Comparison of ENCODE assay signal across 9 mouse cellular contexts in the genomic region with DNA sequence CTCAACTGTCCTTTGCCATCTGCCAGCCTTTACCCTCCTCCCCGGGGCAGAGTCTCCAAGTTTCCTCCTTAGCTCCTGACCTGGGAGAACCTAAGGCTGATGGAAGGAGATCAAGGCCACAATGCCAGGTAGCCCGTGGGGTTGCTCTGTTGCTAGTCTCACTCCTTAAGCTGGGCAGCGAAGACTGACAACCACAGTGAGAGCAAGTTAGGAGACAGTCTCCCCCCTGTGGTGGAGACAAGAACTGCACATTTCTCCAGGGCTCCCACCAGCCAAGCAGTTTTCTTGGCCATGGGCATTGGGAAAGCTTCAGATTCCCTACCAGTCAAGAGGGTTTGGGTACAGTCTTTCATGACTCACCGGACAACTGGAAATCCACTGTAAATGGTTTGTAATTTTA. TPM values are rescaled to one million over a fixed set of nuclear protein-coding genes. Genes with fewer than 3 reads are reported as not detected.
DNase-seq lines count a peak whose midpoint lies in the region; ATAC-seq lines count a peak whose summit lies in the region.
"Had no signal": no experiment of that assay in that cellular context is flagged by ENCODE, and none has a peak within 500 bp of the region (broad histone marks: within the 10 kb centered on the region; RNA-seq: fewer than 3 reads in every experiment).

No protein-coding gene starts in this region.

- WGBS in forebrain, embryonic 10.5 days: 37% methylated on average over 4 of the region's 4 CpGs
- 37% methylated on average over 4 of the region's 4 CpGs for WGBS in forebrain, embryonic 12.5 days

- H3K4me2 ChIP-seq in forebrain, embryonic 12.5 days: no peak overlapping the region

- H3K27me3 ChIP-seq in forebrain, embryonic 10.5 days (ENCODE audit: poor library complexity, severe bottlenecking): no peaks in the 10 kb centered on the region
- no peaks in the 10 kb centered on the region for H3K27me3 ChIP-seq in forebrain, embryonic 12.5 days

- H3K27ac ChIP-seq in forebrain, embryonic 10.5 days: no peak overlapping the region
- no peak overlapping the region for H3K27ac ChIP-seq in forebrain, embryonic 12.5 days

- ATAC-seq in forebrain, embryonic 12.5 days (ENCODE audit: low FRiP score): no peak
- peak; percentile 94 for ATAC-seq in megakaryocyte, adult 5-6 weeks (ENCODE audit: poor library complexity, severe bottlenecking)

- no peaks in the 10 kb centered on the region for H3K36me3 ChIP-seq in forebrain, embryonic 10.5 days (replicated peaks)
- H3K36me3 ChIP-seq in forebrain, embryonic 12.5 days (replicated peaks): no peaks in the 10 kb centered on the region

- H3K9me3 ChIP-seq in forebrain, embryonic 10.5 days: no peaks in the 10 kb centered on the region
- no peaks in the 10 kb centered on the region for H3K9me3 ChIP-seq in forebrain, embryonic 12.5 days
- H3K9me3 ChIP-seq: megakaryocyte, embryonic 14.5 days had no signal

- no peaks in the 10 kb centered on the region for H3K4me1 ChIP-seq in forebrain, embryonic 10.5 days
- no peaks in the 10 kb centered on the region for H3K4me1 ChIP-seq in forebrain, embryonic 12.5 days

- H3K9ac ChIP-seq in forebrain, embryonic 12.5 days: no peak overlapping the region

- no peak overlapping the region for H3K4me3 ChIP-seq in forebrain, embryonic 10.5 days
- no peak overlapping the region for H3K4me3 ChIP-seq in forebrain, embryonic 12.5 days (replicated peaks)
- H3K4me3 ChIP-seq: megakaryocyte, embryonic 14.5 days had no signal

- DNase-seq in forebrain, embryonic 10.5 days (ENCODE audit: extremely low spot score, low spot score): peak; percentile 62
- peak; percentile 75 for DNase-seq in R1 (ENCODE audit: low read depth, low spot score)
- DNase-seq in cerebellum, postnatal 36 days: peak; percentile 72 to 76
- peak; percentile 47 to 63 for DNase-seq in gastrocnemius, postnatal 4 days (ENCODE audit: low spot score in 2 of 2)
- DNase-seq in layer of hippocampus, postnatal 25 days (ENCODE audit: extremely low spot score in 1 of 2, low spot score in 1 of 2): peak; percentile 63 to 84
- peak; percentile 26 to 70 for DNase-seq in spleen, adult 18-20 months

RNA-seq across cellular contexts. Expression of gene Stra8, which starts 7.2 kb away (rescaled TPM):
- polyA plus RNA-seq in forebrain, embryonic 10.5 days (2016; fragmentation: Nextera tagmentation; extraction: Ambion mirVana): not detected in 2 replicates
- polyA plus RNA-seq in forebrain, embryonic 12.5 days (2016; fragmentation: Nextera tagmentation; extraction: Ambion mirVana): not detected in 2 replicates
- total RNA-seq in gastrocnemius, postnatal 4 days (2021): not detected
- not detected for total RNA-seq in layer of hippocampus, postnatal 25 days (2021)
- not detected in 2 replicates for total RNA-seq in megakaryocyte, adult 5-6 weeks (2015)
- not detected in 2 replicates for total RNA-seq in megakaryocyte, adult 5-6 weeks (2017)

RNA-seq across cellular contexts. Expression of gene Wdr91, which starts 16.5 kb away (rescaled TPM):
- polyA plus RNA-seq in forebrain, embryonic 10.5 days (2016; fragmentation: Nextera tagmentation; extraction: Ambion mirVana): 12.0 TPM in 2 replicates
- polyA plus RNA-seq in forebrain, embryonic 12.5 days (2016; fragmentation: Nextera tagmentation; extraction: Ambion mirVana): 11.0 and 12.3 TPM in 2 replicates
- 10 to 100 TPM; 17.5 to 18.7 TPM for total RNA-seq in gastrocnemius, postnatal 4 days (2021)
- total RNA-seq in layer of hippocampus, postnatal 25 days (2021): 10 to 100 TPM; 38.7 to 41.3 TPM
- total RNA-seq in megakaryocyte, adult 5-6 weeks (2015): 4.2 and 7.6 TPM in 2 replicates
- 19.6 and 27.5 TPM in 2 replicates for total RNA-seq in megakaryocyte, adult 5-6 weeks (2017)

RNA-seq across cellular contexts. Expression of gene Cyren, which starts 49.3 kb away (rescaled TPM):
- 17.5 and 18.7 TPM in 2 replicates for polyA plus RNA-seq in forebrain, embryonic 10.5 days (2016; fragmentation: Nextera tagmentation; extraction: Ambion mirVana)
- 16.4 and 16.8 TPM in 2 replicates for polyA plus RNA-seq in forebrain, embryonic 12.5 days (2016; fragmentation: Nextera tagmentation; extraction: Ambion mirVana)
- 1 to 10 TPM; 7.9 TPM for total RNA-seq in gastrocnemius, postnatal 4 days (2021)
- total RNA-seq in layer of hippocampus, postnatal 25 days (2021): 1 to 10 TPM; 4.8 TPM
- 7.5 and 8.1 TPM in 2 replicates for total RNA-seq in megakaryocyte, adult 5-6 weeks (2015)
- total RNA-seq in megakaryocyte, adult 5-6 weeks (2017): 3.8 and 7.1 TPM in 2 replicates
